Mouse (Mus musculus): ENCODE measurements around the gene Fam241a. TPM values are rescaled to one million over a fixed set of nuclear protein-coding genes. Genes with fewer than 3 reads are reported as not detected.

Fam241a gene
- polyA plus RNA-seq, 1 experiment: 4.6 TPM

- Histone ChIP-seq H3K4me1 (ENCODE audit: control insufficient read depth, insufficient read depth, low read length) (no peaks in the 10 kb centered on the region), H3K4me3 (ENCODE audit: insufficient read depth, low read length) (no peak overlapping the region), H3K27ac (ENCODE audit: insufficient read depth, low read length) (no peak overlapping the region)
- TF ChIP-seq CTCF (IDR thresholded peaks at IDR 0.05; ENCODE audit: extremely low read depth, insufficient read depth, low read length) (no peak), POLR2A (IDR thresholded peaks at IDR 0.05; ENCODE audit: extremely low read depth, insufficient read depth, low read length) (no peak)
Measured at GRCm38 (mm10) chr3:127841926-127842325, 54.2 kb downstream of the Fam241a start.

- Histone ChIP-seq H3K27ac (ENCODE audit: insufficient read depth, low read length) (no peak overlapping the region), H3K4me1 (ENCODE audit: control insufficient read depth, insufficient read depth, low read length) (peaks cover 3% of the 10 kb centered on the region), H3K4me3 (ENCODE audit: insufficient read depth, low read length) (peak overlapping the region; percentile 55)
- TF ChIP-seq CTCF (IDR thresholded peaks at IDR 0.05; ENCODE audit: extremely low read depth, insufficient read depth, low read length): no peak
- TF ChIP-seq POLR2A (IDR thresholded peaks at IDR 0.05; ENCODE audit: extremely low read depth, insufficient read depth, low read length): no peak
Measured at GRCm38 (mm10) chr3:127837972-127838644, 58.0 kb downstream of the Fam241a start.

DNA sequence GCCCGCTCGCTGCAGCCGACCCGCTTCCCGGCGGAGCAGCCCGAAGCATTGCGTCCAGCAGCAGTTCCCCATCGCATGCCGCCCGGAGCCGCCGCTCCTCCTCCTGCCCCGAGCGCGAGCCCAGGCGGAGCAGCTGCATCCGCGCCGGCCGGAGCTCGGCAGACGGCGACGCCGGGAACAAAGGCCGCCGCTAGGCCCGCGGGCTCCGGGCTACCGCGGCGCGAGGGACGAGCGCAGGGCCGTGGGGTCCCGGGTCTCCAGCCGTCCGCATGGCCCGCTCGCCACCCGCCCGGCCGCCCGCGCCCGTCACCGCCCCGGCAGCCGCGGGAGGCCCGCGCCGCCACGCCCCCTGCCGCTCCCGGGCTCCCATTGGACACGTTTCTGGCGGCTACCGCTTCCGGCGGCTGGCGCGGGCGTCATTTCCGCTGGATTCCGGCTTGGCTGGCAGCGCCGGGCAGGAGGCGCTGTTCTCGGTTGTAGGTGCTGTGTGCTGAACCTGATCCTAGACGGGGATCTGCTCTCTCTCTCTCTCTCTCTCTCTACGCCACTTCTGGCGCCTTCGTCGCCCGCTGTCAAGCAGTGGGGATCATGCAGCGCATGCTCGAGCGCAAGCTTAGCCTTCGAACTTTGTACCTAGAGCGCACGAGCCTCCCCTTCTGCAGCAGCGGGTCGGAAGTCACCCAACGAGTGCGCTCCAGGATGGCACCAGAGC, 58.8 kb downstream of the Fam241a start, which contains the start of gene Ap1ar:
Gene Ap1ar, minus strand, starts transcription at position 370 of the 712 bp plus-strand sequence.
- Histone ChIP-seq H3K27ac (ENCODE audit: insufficient read depth, low read length) (peak within 1 kb of the TSS; percentile 31), H3K4me3 (ENCODE audit: insufficient read depth, low read length) (peak within 1 kb of the TSS; percentile 55), H3K4me1 (ENCODE audit: control insufficient read depth, insufficient read depth, low read length) (peaks cover 3% of the 10 kb centered on the region)
- TF ChIP-seq POLR2A (IDR thresholded peaks at IDR 0.05; ENCODE audit: extremely low read depth, insufficient read depth, low read length) (peak; percentile 91), CTCF (IDR thresholded peaks at IDR 0.05; ENCODE audit: extremely low read depth, insufficient read depth, low read length) (peak; percentile 36; the same call in 1 of the 2 replicates)

DNA sequence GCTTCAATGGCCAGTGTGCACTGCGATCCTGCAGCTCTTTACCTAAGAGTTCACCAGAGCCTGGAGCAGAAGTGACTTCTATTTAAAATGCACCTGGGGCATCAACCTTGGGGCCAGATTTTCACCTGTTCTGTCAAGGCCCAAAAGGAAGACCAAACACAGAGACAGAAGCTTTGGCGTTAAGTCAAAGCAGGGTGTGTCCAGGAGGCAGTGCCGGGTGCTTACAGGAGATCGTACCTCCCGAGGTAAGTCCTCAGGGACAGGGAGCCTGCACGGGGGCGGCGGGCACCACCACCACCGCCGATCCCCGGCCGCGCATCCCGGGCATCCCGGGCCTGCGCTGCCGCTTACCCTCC, 59.3 kb downstream of the Fam241a start:
- TF ChIP-seq CTCF (IDR thresholded peaks at IDR 0.05; ENCODE audit: extremely low read depth, insufficient read depth, low read length): no peak
- TF ChIP-seq POLR2A (IDR thresholded peaks at IDR 0.05; ENCODE audit: extremely low read depth, insufficient read depth, low read length): no peak
- peaks cover 3% of the 10 kb centered on the region for H3K4me1 ChIP-seq (ENCODE audit: control insufficient read depth, insufficient read depth, low read length)
- H3K4me3 ChIP-seq (ENCODE audit: insufficient read depth, low read length): peak overlapping the region; percentile 55
- H3K27ac ChIP-seq (ENCODE audit: insufficient read depth, low read length): no peak overlapping the region

GRCm38 (mm10) chr3:127835594-127835993, 60.5 kb downstream of the Fam241a start:
- H3K4me3 ChIP-seq (ENCODE audit: insufficient read depth, low read length): no peak overlapping the region
- peaks cover 3% of the 10 kb centered on the region for H3K4me1 ChIP-seq (ENCODE audit: control insufficient read depth, insufficient read depth, low read length)
- no peak overlapping the region for H3K27ac ChIP-seq (ENCODE audit: insufficient read depth, low read length)
- no peak for TF ChIP-seq CTCF (IDR thresholded peaks at IDR 0.05; ENCODE audit: extremely low read depth, insufficient read depth, low read length)
- TF ChIP-seq POLR2A (IDR thresholded peaks at IDR 0.05; ENCODE audit: extremely low read depth, insufficient read depth, low read length): no peak

DNA sequence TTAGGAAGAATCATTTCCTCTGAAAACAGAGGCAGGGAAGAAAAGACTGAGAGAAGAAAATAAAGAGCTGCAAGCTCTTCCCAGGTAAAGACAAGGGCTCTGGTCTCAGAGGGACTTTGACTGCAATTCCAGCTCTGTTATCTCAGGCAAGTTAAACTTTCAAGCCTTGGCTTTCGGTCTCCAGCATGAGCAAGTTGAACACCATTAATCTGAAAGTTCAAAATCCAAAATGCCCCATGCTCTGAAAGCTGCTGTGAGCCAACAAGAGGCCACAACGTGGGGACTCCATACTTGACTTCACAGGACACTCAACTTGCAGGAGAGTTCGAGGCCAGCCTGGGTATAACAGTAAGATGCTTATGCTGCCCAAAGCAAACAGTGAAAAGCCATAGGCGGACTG, 62.1 kb downstream of the Fam241a start:
- no peak for TF ChIP-seq CTCF (IDR thresholded peaks at IDR 0.05; ENCODE audit: extremely low read depth, insufficient read depth, low read length)
- no peak for TF ChIP-seq POLR2A (IDR thresholded peaks at IDR 0.05; ENCODE audit: extremely low read depth, insufficient read depth, low read length)
- H3K4me3 ChIP-seq (ENCODE audit: insufficient read depth, low read length): no peak overlapping the region
- no peak overlapping the region for H3K27ac ChIP-seq (ENCODE audit: insufficient read depth, low read length)
- peaks cover 3% of the 10 kb centered on the region for H3K4me1 ChIP-seq (ENCODE audit: control insufficient read depth, insufficient read depth, low read length)

DNA sequence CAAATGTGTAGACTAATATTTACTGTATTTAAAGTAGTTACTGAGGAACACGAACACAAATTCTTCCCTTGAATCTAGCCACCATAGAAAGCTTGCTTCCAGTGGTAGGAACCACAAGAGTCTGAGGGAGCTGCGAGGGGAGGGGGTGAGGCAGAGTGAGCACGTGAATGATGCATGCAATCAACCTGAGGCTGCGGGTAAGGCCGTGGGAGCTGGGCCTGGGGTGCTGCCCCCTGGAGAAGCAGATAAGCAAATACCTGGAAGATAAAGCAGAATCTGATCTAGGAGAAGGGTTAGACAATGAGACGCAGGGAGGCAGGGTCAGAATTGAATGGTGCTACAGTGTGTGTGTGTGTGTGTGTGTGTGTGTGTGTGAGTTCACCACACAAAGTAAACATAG, 65.0 kb downstream of the Fam241a start:
- TF ChIP-seq CTCF (IDR thresholded peaks at IDR 0.05; ENCODE audit: extremely low read depth, insufficient read depth, low read length) (no peak), POLR2A (IDR thresholded peaks at IDR 0.05; ENCODE audit: extremely low read depth, insufficient read depth, low read length) (no peak)
- Histone ChIP-seq H3K4me1 (ENCODE audit: control insufficient read depth, insufficient read depth, low read length) (peaks cover 3% of the 10 kb centered on the region), H3K4me3 (ENCODE audit: insufficient read depth, low read length) (no peak overlapping the region), H3K27ac (ENCODE audit: insufficient read depth, low read length) (no peak overlapping the region)

DNA sequence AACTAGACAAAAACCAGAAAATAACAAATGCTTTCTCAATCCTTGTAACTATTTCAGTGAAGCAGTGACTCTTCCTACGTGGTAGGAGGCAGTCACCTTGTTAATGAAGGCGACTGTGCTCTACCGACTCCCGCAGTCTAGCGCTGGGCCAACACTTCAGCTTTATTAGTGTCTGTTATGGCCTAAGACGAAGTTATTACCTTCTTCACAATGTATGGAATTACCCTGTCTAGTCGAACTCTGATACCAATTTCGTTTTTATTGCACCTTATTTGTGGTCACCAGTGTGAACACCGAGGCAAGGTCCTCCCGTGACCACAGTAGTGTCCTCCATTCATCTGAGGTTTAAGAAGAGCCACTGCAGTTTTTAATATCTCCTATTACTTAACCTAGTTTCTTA, 65.9 kb downstream of the Fam241a start:
- Histone ChIP-seq H3K4me3 (ENCODE audit: insufficient read depth, low read length) (no peak overlapping the region), H3K4me1 (ENCODE audit: control insufficient read depth, insufficient read depth, low read length) (no peaks in the 10 kb centered on the region; the same call in 1 of the 2 replicates), H3K27ac (ENCODE audit: insufficient read depth, low read length) (no peak overlapping the region)
- TF ChIP-seq POLR2A (IDR thresholded peaks at IDR 0.05; ENCODE audit: extremely low read depth, insufficient read depth, low read length) (no peak), CTCF (IDR thresholded peaks at IDR 0.05; ENCODE audit: extremely low read depth, insufficient read depth, low read length) (no peak)

DNA sequence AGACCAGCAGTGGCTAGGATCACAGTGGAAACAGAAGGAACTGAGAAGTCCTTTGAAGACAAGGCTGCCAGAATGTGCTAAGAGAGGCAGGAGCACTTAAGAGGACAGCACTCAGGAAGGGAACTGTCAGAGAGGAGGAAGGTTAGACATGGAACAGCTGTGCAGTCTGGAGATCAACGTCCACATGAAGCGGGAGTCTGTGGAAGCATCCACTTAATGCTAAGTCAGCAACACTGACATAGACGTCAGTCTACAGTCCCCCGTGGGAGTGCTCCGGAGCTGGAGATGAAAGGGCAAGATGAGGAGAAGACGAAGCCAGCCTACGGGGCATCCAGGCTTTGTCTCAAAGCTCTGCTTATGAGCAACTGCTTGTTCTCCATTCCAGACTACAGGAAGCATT, 69.0 kb downstream of the Fam241a start:
- Histone ChIP-seq H3K27ac (ENCODE audit: insufficient read depth, low read length) (no peak overlapping the region), H3K4me3 (ENCODE audit: insufficient read depth, low read length) (no peak overlapping the region), H3K4me1 (ENCODE audit: control insufficient read depth, insufficient read depth, low read length) (no peaks in the 10 kb centered on the region; the same call in 1 of the 2 replicates)
- TF ChIP-seq POLR2A (IDR thresholded peaks at IDR 0.05; ENCODE audit: extremely low read depth, insufficient read depth, low read length): no peak
- TF ChIP-seq CTCF (IDR thresholded peaks at IDR 0.05; ENCODE audit: extremely low read depth, insufficient read depth, low read length): no peak

GRCm38 (mm10) chr3:127826503-127826902, 69.6 kb downstream of the Fam241a start:
- H3K27ac ChIP-seq (ENCODE audit: insufficient read depth, low read length): no peak overlapping the region
- H3K4me3 ChIP-seq (ENCODE audit: insufficient read depth, low read length): no peak overlapping the region
- no peaks in the 10 kb centered on the region for H3K4me1 ChIP-seq (ENCODE audit: control insufficient read depth, insufficient read depth, low read length)
- TF ChIP-seq CTCF (IDR thresholded peaks at IDR 0.05; ENCODE audit: extremely low read depth, insufficient read depth, low read length) (no peak), POLR2A (IDR thresholded peaks at IDR 0.05; ENCODE audit: extremely low read depth, insufficient read depth, low read length) (no peak)

All from cortical plate, adult 2 months (tissue).